Mouse (Mus musculus) myocyte (in vitro differentiated cells): ENCODE measurements at regions not wholly inside any gene's neighbourhood (a gene's known extent, or its start where the extent isn't known, plus 50 kb on each side); places are given as distances from the start of the nearest gene placed in this dataset.

ENCODE experiments used
- CEBPB ChIP-seq: IDR thresholded peaks from 2 replicates; pipeline ENCODE4 v1.6.1; 2011; ENCODE audit warnings: mild to moderate bottlenecking, moderate library complexity; ENCODE audit not compliant: poor library complexity, insufficient read depth, severe bottlenecking
- E2F4 ChIP-seq: IDR thresholded peaks from one replicate; pipeline ENCODE4 v1.6.1; 2011; ENCODE audit warnings: mild to moderate bottlenecking, control low read depth, moderate library complexity; ENCODE audit not compliant: insufficient read depth
- MAX ChIP-seq: IDR thresholded peaks from one replicate; pipeline ENCODE4 v1.6.1; 2011; ENCODE audit warnings: low read depth, mild to moderate bottlenecking, control low read depth
- MYOD1 ChIP-seq, 3 experiments: IDR thresholded peaks; one replicate each; pipeline ENCODE4 v1.6.1; 2011; ENCODE audit warnings: control low read depth in 2 of 3, low read depth in 2 of 3, mild to moderate bottlenecking in 2 of 3, moderate library complexity in 1 of 3; ENCODE audit not compliant: insufficient read length in 2 of 3, control insufficient read depth in 1 of 3
- MYOG ChIP-seq, 3 experiments: IDR thresholded peaks; one replicate each; pipeline ENCODE4 v1.6.1; 2011; ENCODE audit warnings: control low read depth in 2 of 3, low read depth in 2 of 3, mild to moderate bottlenecking in 2 of 3; ENCODE audit not compliant: insufficient read length in 2 of 3, control insufficient read depth in 1 of 3, insufficient read depth in 1 of 3
- POLR2A ChIP-seq: IDR thresholded peaks from one replicate; pipeline ENCODE4 v1.6.1; 2011; ENCODE audit warnings: low read depth, mild to moderate bottlenecking, control low read depth, moderate library complexity; ENCODE audit not compliant: insufficient read length
- POLR2AphosphoS2 ChIP-seq: IDR thresholded peaks from one replicate; pipeline ENCODE4 v1.6.1; 2011; ENCODE audit warnings: low read depth, control low read depth; ENCODE audit not compliant: insufficient read length
- REST ChIP-seq: IDR thresholded peaks from one replicate; pipeline ENCODE4 v1.6.1; 2011; ENCODE audit warnings: mild to moderate bottlenecking, control low read depth, moderate library complexity; ENCODE audit not compliant: insufficient read depth, insufficient read length
- SRF ChIP-seq: IDR thresholded peaks from one replicate; pipeline ENCODE4 v1.6.1; 2011; ENCODE audit warnings: low read depth; ENCODE audit not compliant: control insufficient read depth, insufficient read length
- TCF12 ChIP-seq: IDR thresholded peaks from one replicate; pipeline ENCODE4 v1.6.1; 2011; ENCODE audit warnings: mild to moderate bottlenecking, control low read depth; ENCODE audit not compliant: poor library complexity, insufficient read depth, severe bottlenecking
- TCF3 ChIP-seq: IDR thresholded peaks from one replicate; pipeline ENCODE4 v1.6.1; 2011; ENCODE audit warnings: low read depth, control low read depth; ENCODE audit not compliant: insufficient read length
- USF1 ChIP-seq: IDR thresholded peaks from one replicate; pipeline ENCODE4 v1.6.1; 2011; ENCODE audit warnings: low read depth, mild to moderate bottlenecking, control low read depth, moderate library complexity

GRCm38 (mm10) chr2:21054325-21055082, 85.8 kb upstream of the Arhgap21 start:
- TF ChIP-seq POLR2A (no peak), CEBPB (no peak), MYOD1 (IDR thresholded peaks at IDR 0.05; ENCODE audit: control insufficient read depth in 1 of 3, insufficient read length in 2 of 3, low read depth in 2 of 3) (no peak), POLR2AphosphoS2 (no peak), E2F4 (no peak), TCF12 (no peak), TCF3 (no peak), USF1 (no peak), MAX (no peak), REST (no peak), SRF (no peak), MYOG (IDR thresholded peaks at IDR 0.05; ENCODE audit: control insufficient read depth in 1 of 3, insufficient read depth in 1 of 3, insufficient read length in 2 of 3, low read depth in 2 of 3) (no peak)
